Mouse (Mus musculus): ENCODE data around the gene Phf21b. TPM values are rescaled to one million over a fixed set of nuclear protein-coding genes. Genes with fewer than 3 reads are reported as not detected.

Gene Phf21b
- polyA plus RNA-seq, 1 experiment from 2014 or later, result 0.65 TPM

GRCm38 (mm10) chr15:84811126-84811525, 44.7 kb downstream of the Phf21b start:
- Histone ChIP-seq H3K4me3 (replicated peaks) (no peak overlapping the region), H3K9me3 (no peaks in the 10 kb centered on the region), H3K4me2 (no peak overlapping the region), H3K36me3 (no peaks in the 10 kb centered on the region), H3K27me3 (replicated peaks) (no peaks in the 10 kb centered on the region), H3K27ac (no peak overlapping the region), H3K9ac (no peak overlapping the region), H3K4me1 (no peaks in the 10 kb centered on the region)
- ATAC-seq (ENCODE audit: insufficient read depth, low FRiP score, low read depth), result no peak
- WGBS, result 68% methylated on average over 5 of the region's 5 CpGs

DNA sequence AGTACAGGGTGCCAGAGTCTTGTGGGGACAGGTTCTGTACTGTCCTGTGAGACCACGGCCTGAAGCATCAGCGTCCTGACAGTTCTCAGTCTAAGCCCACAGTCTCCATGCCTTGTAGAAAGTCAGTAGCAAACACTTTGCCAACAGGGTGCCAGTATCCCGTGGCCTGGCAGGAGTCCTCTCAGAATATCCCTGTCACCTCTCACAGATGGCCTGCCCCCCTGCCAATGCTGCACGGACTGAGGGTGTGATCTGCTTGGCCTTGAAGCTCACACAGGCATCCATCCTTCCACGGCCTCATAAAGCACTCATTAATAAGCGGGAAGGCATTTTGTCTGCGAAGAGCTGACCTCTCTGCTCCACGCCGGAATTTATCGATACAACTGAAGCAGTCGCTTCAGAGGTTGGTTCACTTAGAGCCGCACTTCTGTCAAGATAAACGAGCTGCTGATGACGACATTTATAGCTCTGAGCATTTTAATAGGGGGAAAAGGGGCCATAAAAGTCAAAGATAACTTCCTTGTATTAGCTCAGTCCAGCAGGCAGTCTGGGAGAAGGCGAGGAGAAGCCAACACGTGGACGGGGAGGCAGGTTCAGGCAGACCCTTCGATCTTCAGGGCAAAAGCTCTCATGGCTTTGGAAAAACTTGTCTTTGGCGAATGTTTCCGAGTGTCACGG, 46.4 kb downstream of the Phf21b start:
- Histone ChIP-seq H3K36me3 (no peaks in the 10 kb centered on the region), H3K9me3 (no peaks in the 10 kb centered on the region), H3K9ac (no peak overlapping the region), H3K4me2 (no peak overlapping the region), H3K4me1 (no peaks in the 10 kb centered on the region), H3K27ac (no peak overlapping the region), H3K4me3 (replicated peaks) (no peak overlapping the region), H3K27me3 (replicated peaks) (no peaks in the 10 kb centered on the region)
- WGBS, result 50% methylated on average over 21 of the region's 21 CpGs
- ATAC-seq (ENCODE audit: insufficient read depth, low FRiP score, low read depth), result no peak

DNA sequence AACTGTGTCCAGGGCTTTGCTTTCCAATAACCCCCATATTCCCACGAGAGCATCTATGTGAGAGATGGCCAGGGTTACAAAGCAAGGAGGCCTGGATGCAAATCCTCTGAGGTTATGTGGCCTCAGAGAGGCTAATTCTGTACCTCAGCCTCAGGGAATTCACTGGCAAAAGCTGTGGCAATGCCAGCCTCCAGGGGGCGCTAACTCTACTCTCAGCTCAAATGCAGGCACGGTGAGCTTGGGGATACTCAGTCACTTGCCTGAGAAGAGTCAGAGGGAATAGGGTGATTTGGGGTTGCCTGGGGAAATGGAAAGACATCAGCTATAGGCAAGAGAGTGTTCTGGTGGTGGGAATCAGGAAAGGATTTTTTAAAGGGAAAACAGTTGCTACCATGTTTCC, 52.2 kb downstream of the Phf21b start:
- H3K4me1 ChIP-seq, result no peaks in the 10 kb centered on the region
- 50% methylated on average over 3 of the region's 3 CpGs for WGBS
- H3K27me3 ChIP-seq (replicated peaks), result no peaks in the 10 kb centered on the region
- no peak overlapping the region for H3K9ac ChIP-seq
- H3K4me2 ChIP-seq, result no peak overlapping the region
- no peak overlapping the region for H3K4me3 ChIP-seq (replicated peaks)
- no peak for ATAC-seq (ENCODE audit: insufficient read depth, low FRiP score, low read depth)
- H3K9me3 ChIP-seq, result no peaks in the 10 kb centered on the region
- H3K27ac ChIP-seq, result no peak overlapping the region
- H3K36me3 ChIP-seq, result no peaks in the 10 kb centered on the region

- no peak for ATAC-seq (ENCODE audit: insufficient read depth, low FRiP score, low read depth)
- no peaks in the 10 kb centered on the region for H3K4me1 ChIP-seq
- H3K9ac ChIP-seq, result no peak overlapping the region
- no peak overlapping the region for H3K4me2 ChIP-seq
- 84% methylated on average over 5 of the region's 5 CpGs for WGBS
- H3K27me3 ChIP-seq (replicated peaks), result no peaks in the 10 kb centered on the region
- no peaks in the 10 kb centered on the region for H3K36me3 ChIP-seq
- no peak overlapping the region for H3K27ac ChIP-seq
- no peak overlapping the region for H3K4me3 ChIP-seq (replicated peaks)
- no peaks in the 10 kb centered on the region for H3K9me3 ChIP-seq
Observed at GRCm38 (mm10) chr15:84800132-84800531, 55.7 kb downstream of the Phf21b start.

GRCm38 (mm10) chr15:84793649-84794048, 62.2 kb downstream of the Phf21b start:
- no peak for ATAC-seq (ENCODE audit: insufficient read depth, low FRiP score, low read depth)
- Histone ChIP-seq H3K9ac (no peak overlapping the region), H3K27ac (no peak overlapping the region), H3K36me3 (no peaks in the 10 kb centered on the region), H3K4me1 (no peaks in the 10 kb centered on the region), H3K27me3 (replicated peaks) (no peaks in the 10 kb centered on the region), H3K9me3 (no peaks in the 10 kb centered on the region), H3K4me2 (no peak overlapping the region), H3K4me3 (replicated peaks) (no peak overlapping the region)
- WGBS, result 78% methylated on average over 5 of the region's 5 CpGs

DNA sequence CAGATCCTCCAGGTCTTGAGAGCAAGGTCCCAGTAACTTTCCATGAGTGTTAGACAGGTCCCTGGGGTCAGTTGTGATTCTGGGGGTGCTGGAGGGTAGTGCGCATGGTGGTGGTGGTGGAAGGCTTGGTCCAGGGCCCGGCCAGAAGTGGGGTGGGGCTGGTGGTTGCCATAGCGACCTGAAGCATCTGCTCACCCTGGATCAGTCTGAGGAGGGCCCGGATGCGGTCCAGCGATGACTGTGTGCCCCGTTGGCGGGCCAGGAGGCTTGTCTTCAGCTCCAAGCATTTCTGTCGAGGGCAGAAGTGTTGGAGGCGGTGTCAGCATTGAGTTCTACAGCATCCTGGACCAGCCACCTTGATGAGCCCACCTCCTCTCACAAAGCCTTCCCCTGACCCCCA, 68.7 kb downstream of the Phf21b start:
- 87% methylated on average over 10 of the region's 10 CpGs for WGBS
- H3K27ac ChIP-seq, result no peak overlapping the region
- no peak for ATAC-seq (ENCODE audit: insufficient read depth, low FRiP score, low read depth)

DNA sequence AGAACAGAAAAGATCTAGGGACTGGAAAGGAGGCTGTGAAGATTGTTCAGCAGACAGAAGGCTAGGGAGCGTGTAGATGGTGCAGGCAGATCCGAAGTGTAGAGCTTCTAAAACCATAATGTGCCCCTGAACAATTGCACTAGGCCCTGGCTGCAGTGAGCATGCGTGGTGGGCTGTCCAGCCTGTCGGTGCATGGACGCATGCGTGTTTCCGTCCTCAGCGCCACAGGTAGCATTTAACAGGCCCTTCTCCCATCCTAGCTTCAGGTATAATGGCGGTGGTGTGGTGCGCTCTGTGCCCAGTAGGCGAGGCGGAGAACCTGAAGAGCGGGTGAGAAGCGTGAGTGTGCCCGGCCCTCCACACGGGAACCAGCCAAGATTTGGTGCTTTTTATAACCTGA, 71.0 kb downstream of the Phf21b start:
- Histone ChIP-seq H3K27ac (no peak overlapping the region), H3K4me2 (no peak overlapping the region), H3K36me3 (no peaks in the 10 kb centered on the region), H3K4me1 (no peaks in the 10 kb centered on the region), H3K9me3 (no peaks in the 10 kb centered on the region), H3K27me3 (replicated peaks) (no peaks in the 10 kb centered on the region), H3K4me3 (replicated peaks) (no peak overlapping the region), H3K9ac (no peak overlapping the region)
- ATAC-seq (ENCODE audit: insufficient read depth, low FRiP score, low read depth), result no peak
- WGBS, result 92% methylated on average over 16 of the region's 16 CpGs

More for the DNA sequence above, 68.7 kb downstream of the Phf21b start:
- Histone ChIP-seq H3K9ac (no peak overlapping the region), H3K9me3 (no peaks in the 10 kb centered on the region), H3K4me3 (replicated peaks) (no peak overlapping the region), H3K36me3 (no peaks in the 10 kb centered on the region), H3K4me2 (no peak overlapping the region), H3K27me3 (replicated peaks) (no peaks in the 10 kb centered on the region), H3K4me1 (no peaks in the 10 kb centered on the region)

- no peak overlapping the region for H3K27ac ChIP-seq
- H3K4me3 ChIP-seq (replicated peaks), result no peak overlapping the region
- no peaks in the 10 kb centered on the region for H3K4me1 ChIP-seq
- H3K27me3 ChIP-seq (replicated peaks), result no peaks in the 10 kb centered on the region
- no peak overlapping the region for H3K9ac ChIP-seq
- no peak for ATAC-seq (ENCODE audit: insufficient read depth, low FRiP score, low read depth)
- WGBS, result 56% methylated on average over 5 of the region's 5 CpGs
- no peak overlapping the region for H3K4me2 ChIP-seq
- no peaks in the 10 kb centered on the region for H3K9me3 ChIP-seq
- H3K36me3 ChIP-seq, result no peaks in the 10 kb centered on the region
Observed at GRCm38 (mm10) chr15:84778587-84778986, 77.3 kb downstream of the Phf21b start.

GRCm38 (mm10) chr15:84775421-84776174, 80.3 kb downstream of the Phf21b start:
- Histone ChIP-seq H3K36me3 (no peaks in the 10 kb centered on the region), H3K27ac (no peak overlapping the region), H3K9ac (no peak overlapping the region), H3K4me1 (no peaks in the 10 kb centered on the region), H3K9me3 (no peaks in the 10 kb centered on the region), H3K27me3 (replicated peaks) (no peaks in the 10 kb centered on the region), H3K4me3 (replicated peaks) (no peak overlapping the region), H3K4me2 (no peak overlapping the region)
- no peak for ATAC-seq (ENCODE audit: insufficient read depth, low FRiP score, low read depth)
- 69% methylated on average over 20 of the region's 20 CpGs for WGBS

GRCm38 (mm10) chr15:84772191-84773111, 83.4 kb downstream of the Phf21b start:
- Histone ChIP-seq H3K4me3 (replicated peaks) (no peak overlapping the region), H3K27me3 (replicated peaks) (no peaks in the 10 kb centered on the region), H3K9me3 (no peaks in the 10 kb centered on the region), H3K4me1 (no peaks in the 10 kb centered on the region), H3K9ac (no peak overlapping the region), H3K4me2 (no peak overlapping the region), H3K27ac (no peak overlapping the region), H3K36me3 (no peaks in the 10 kb centered on the region)
- ATAC-seq (ENCODE audit: insufficient read depth, low FRiP score, low read depth), result no peak
- 77% methylated on average over 21 of the region's 21 CpGs for WGBS

DNA sequence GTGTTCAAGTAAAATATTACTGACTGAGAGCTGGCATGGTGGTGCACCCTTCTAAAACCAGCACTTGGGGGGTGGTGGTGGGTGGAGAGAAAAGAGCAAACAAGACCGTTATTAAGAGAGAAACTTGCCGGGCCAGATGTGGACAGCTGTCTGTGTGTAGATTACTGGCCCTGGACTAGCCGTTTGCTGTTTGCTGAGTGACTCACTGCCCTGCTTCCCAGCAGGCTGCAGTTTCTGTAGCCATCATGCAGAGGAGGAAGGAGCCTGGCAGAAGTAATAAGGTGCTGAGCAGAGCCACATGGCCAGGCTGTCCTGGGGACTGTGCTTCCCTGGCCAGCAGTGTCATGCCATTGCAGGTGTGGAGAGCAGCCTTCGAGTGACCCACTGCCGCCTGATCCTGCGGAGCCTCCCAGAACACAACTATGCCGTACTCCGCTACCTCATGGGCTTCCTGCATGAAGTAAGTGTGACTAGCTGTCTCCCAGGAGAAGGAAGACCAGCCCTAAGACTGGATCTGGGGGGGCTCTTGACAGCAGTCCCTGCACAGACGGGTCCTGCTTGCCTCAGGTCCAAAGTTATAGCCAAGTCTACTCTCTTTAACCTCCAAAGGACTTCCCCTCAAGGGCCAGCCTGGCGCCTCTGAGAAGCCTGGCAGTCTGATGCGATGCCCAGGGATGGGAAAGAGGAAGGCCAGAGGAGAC, 86.1 kb downstream of the Phf21b start:
- Histone ChIP-seq H3K4me2 (no peak overlapping the region), H3K27ac (no peak overlapping the region), H3K4me1 (no peaks in the 10 kb centered on the region), H3K4me3 (replicated peaks) (no peak overlapping the region), H3K9ac (no peak overlapping the region), H3K9me3 (no peaks in the 10 kb centered on the region), H3K27me3 (replicated peaks) (no peaks in the 10 kb centered on the region), H3K36me3 (no peaks in the 10 kb centered on the region)
- ATAC-seq (ENCODE audit: insufficient read depth, low FRiP score, low read depth), result no peak
- WGBS, result 67% methylated on average over 11 of the region's 11 CpGs

All from stomach, embryonic 15.5 days (tissue).